Mouse (Mus musculus): ENCODE data around the gene Klhl13. TPM values are rescaled to one million over a fixed set of nuclear protein-coding genes. Genes with fewer than 3 reads are reported as not detected.

Gene Klhl13
- polyA plus RNA-seq, 1 experiment from 2014 or later = not detected

GRCm38 (mm10) chrX:23284530-23285441 is 80.1 kb downstream of the Klhl13 start:
- DNase-seq (ENCODE audit: low read depth, low spot score) = no peak
- no peak for TF ChIP-seq CTCF (IDR thresholded peaks at IDR 0.05)
- CTCF ChIA-PET = no interaction called here
- in situ Hi-C loops (cut with MboI; ENCODE audit: low pct_unique_long_range_greater_than_20kb) = loop anchor here (25.0 kb wide), 1 partner anchor 1897 kb away; no protein-coding TSS in a partner anchor
- ATAC-seq = no peak
- POLR2A ChIA-PET = interaction anchor here (0.6 kb wide), 1 partner anchor 10 kb away, joined by 4 read pairs; no protein-coding TSS in a partner anchor
- H3K27me3 ChIP-seq = peaks cover 73% of the 10 kb centered on the region

- ATAC-seq = no peak
- TF ChIP-seq CTCF (IDR thresholded peaks at IDR 0.05) = no peak
Observed at GRCm38 (mm10) chrX:23267601-23268000, 97.3 kb downstream of the Klhl13 start.

DNA sequence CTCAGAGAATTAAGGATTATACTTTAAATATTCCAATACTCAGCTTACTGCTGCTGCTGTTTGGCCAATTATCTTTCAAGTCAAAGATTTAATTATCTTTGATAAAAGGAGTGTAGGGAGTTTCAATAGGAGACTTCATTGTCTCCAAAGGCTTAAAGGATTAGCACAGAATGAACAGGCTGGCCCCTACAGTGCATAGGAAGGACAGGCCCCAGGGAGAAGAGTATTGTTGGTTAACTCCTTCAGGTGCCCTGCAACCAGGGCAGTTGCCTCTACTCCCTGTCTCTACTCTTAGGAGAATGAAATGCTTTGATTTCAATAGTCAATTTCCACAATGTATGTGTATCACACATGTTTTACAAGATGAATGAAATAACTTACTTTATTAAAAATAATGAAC is 116.1 kb downstream of the Klhl13 start:
- POLR2A ChIA-PET = no interaction called here
- H3K27me3 ChIP-seq = peaks cover 49% of the 10 kb centered on the region
- no peak for ATAC-seq
- in situ Hi-C loops (cut with MboI; ENCODE audit: low pct_unique_long_range_greater_than_20kb) = no loop called here
- TF ChIP-seq CTCF (IDR thresholded peaks at IDR 0.05) = no peak
- DNase-seq (ENCODE audit: low read depth, low spot score) = no peak
- CTCF ChIA-PET = no interaction called here

More at GRCm38 (mm10) chrX:23267601-23268000, 97.3 kb downstream of the Klhl13 start:
- in situ Hi-C loops (cut with MboI; ENCODE audit: low pct_unique_long_range_greater_than_20kb) = no loop called here
- DNase-seq (ENCODE audit: low read depth, low spot score) = no peak
- H3K27me3 ChIP-seq = peaks cover 32% of the 10 kb centered on the region
- POLR2A ChIA-PET = no interaction called here
- CTCF ChIA-PET = no interaction called here
